Mouse (Mus musculus): ENCODE measurements around the gene Rmnd5b.

Gene Rmnd5b

DNA sequence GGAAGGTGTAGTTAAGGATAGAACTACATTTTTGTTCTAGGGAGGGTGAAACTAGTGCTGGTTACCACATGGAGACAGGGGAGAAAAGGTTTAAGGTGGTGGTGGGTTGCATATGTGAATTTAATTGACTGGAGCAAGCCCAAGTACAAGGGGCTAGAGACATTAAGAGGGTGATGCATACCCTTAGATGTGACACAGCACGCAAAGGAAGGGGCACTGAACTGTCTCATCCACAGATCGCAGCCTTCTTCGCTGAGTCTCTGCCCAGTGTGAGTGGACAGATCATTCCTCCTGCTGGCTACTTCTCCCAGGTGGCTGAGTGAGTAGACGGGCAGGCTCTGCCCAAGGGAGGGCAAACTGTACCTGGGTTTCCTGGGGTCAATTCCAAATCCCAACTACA is 42.3 kb downstream of the Rmnd5b start:
- WGBS = 93% methylated on average over 4 of the region's 4 CpGs

DNA sequence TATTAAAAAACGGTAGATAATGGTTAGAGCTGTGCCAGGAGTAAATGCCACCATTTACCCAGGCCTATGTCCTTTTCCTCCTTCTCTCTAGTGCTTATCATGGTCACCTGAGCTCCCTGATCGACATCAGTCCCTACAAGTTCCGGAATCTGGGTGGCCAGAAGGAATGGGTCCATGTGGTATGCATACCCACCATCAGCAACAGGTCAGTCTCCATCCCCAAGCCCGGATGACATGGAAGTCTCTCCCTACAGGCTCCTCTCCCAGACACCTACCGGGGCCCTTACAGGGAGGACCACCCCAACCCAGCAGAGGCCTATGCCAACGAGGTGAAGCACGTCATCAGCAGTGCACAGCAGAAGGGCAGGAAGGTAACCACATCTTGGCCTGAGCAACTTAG is 43.8 kb downstream of the Rmnd5b start:
- WGBS = 88% methylated on average over 7 of the region's 7 CpGs

DNA sequence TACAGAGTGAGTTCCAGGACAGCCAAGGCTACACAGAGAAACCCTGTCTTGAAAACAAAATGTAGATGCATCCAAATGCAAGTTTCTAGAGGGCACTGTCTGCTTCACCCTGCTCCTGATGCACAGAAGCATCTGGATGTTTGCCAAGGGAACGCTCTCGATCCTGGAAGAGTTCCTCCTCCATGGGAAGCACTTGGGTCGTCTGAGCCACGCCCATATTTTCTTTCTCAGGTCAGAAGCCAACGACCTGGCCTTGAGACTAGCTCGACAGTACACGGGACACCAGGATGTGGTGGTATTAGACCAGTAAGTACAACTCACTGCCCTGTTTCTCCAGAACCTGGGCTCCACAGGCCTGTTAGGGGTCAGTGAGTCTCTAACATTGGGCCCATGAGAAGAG is 44.5 kb downstream of the Rmnd5b start:
- WGBS = 60% methylated on average over 7 of the region's 7 CpGs

DNA sequence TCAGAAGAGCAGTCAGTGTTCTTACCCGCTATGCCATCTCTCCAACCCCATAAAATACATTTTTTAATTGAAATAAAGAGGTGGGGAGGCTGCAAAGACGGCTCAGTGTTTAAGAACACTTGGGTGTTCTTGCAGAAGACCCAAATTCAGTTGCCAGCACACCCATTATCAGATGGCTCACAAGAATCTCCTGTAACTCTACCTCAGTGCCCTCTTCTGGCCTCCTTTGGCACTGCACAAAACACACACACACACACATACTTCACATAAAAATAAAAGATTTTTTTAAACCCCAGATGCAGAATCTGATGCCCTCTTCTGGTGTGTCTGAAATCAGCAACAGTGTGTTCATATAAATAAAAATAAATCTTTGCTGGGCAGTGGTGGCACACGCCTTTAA is 46.9 kb downstream of the Rmnd5b start:
- 95% methylated on average over 3 of the region's 3 CpGs for WGBS

DNA sequence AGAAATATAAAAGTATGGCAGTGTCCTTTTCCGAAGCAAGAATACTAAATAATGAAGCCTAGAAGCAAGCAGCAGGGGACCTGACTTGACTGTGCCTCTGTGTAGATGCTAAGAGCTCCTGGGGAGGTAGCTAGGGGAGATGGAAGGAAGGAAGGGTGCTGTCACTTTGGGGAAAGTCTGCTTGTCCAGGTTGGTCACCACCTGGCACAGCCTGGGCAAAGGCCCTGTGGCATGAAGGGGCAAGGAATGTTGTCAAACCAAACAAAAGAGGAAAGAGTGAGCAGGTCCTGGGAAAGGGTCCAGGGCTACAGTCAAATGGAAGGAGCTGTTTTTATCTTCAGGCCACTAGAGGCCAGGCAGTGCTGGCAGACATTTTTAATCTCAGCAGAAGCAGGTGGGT is 48.6 kb downstream of the Rmnd5b start:
- 91% methylated on average over 1 of the region's 1 CpGs for WGBS

DNA sequence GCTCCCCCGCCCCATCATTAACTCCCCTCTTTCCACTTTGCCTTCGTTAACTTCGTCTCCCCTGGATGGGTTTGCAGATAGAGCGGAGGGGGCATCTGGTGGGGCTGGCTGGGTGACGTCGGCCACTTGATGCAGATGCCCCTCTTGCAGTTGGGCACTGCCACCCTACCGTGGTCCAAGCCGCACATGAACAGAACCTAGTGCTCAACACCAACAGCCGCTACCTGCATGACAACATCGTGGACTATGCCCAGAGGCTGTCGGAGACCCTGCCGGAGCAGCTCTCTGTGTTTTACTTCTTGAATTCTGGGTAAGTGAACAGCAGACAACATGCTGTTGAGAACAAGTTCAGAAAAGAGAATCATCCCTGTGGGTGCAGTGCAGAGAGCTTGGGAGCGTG is 49.3 kb downstream of the Rmnd5b start:
- whole genome bisulfite sequencing = 85% methylated on average over 13 of the region's 13 CpGs

DNA sequence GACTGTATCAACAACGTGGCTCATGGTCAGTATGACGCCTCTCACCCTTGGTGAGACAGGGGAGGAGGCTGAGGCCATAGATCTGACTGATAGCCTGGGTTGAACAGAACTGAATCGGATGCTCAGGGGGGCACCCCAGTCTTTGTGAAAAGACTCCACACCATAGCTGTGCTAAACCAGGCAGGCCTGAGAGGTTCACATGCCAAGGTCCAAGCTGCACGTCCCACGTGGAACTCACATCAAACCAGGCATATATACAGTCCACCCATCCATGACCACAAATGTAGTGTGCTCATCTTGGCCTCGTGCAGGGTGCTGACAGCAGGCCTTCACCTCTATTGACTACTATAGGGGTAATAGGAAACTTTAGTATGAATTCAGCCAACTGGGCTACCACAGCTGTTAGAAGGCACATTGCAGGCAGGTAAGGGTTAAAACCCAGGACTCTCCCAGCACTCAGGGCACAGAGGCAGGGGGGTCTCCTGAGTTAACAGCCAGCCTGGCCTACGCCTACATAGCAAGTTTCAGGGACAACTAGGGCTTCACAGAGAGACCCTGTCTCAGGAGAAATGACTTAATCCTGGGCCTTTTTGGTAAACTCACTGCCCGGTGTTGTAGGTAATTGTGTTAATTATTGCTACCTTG is 50.0 kb downstream of the Rmnd5b start:
- 62% methylated on average over 8 of the region's 8 CpGs for WGBS

DNA sequence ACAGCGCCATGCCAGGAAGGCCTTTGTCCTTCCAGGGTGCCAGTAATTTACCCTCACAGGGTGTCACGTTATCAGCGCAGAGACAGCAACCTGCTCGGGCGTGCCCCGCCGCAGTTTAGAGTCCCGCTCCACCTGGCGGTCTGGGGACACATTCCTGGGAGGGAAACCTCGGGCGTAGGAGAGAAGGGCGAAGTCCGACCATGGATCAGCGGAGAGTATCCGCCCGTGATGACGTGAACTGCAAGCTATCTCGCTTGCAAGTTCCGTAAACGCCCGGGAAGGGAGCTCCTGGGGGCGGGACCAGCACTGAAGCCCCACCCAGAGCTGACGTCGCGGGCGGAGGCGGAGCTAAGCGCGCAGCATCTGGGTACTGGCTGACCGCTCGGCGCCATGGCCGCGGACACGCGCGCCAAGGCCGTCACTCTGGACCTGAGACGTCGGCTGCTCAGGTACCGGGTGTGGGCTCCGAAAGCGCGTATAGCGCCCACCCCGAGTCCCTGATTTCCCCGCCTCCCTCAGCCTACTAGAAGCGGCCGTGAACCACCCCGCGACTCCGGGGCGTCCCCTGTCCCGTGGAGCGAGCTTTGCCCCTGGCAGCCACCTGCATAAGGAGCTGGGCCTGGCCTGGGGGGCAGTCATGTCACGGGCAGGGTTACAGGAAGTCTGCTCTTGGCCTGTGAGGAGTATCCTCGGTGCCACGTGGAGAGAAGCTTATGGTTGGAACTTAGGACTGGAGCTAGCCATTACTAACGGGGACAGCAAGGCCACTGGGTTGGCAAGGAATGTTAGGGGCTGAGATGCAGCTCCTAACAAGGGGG is 51.1 kb downstream of the Rmnd5b start, which contains the start of gene Phykpl:
Phykpl (plus strand) TSS at position 327 of the 818 bp plus-strand sequence.
- under 1% methylated on average over 59 of the region's 59 CpGs for WGBS

DNA sequence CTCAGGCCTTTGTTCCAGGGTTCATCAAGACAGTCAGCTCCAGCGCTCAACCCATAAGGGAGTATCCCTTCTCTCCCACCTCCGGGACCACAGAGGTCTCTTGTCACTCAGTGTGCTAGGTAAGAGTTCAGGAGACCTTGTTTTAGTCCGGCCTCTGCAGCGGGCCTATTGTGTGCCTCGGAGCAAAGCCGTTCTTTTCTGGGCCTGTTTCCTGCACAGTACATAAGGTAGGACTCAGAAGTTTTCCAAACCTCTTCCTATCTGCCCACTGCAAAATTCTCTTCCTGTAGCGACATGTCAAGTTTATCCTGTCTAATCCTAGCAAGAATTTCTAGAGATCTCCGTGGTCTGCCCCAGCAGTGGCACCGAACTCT is 51.7 kb downstream of the Rmnd5b start:
- 5% methylated on average over 9 of the region's 9 CpGs for WGBS

DNA sequence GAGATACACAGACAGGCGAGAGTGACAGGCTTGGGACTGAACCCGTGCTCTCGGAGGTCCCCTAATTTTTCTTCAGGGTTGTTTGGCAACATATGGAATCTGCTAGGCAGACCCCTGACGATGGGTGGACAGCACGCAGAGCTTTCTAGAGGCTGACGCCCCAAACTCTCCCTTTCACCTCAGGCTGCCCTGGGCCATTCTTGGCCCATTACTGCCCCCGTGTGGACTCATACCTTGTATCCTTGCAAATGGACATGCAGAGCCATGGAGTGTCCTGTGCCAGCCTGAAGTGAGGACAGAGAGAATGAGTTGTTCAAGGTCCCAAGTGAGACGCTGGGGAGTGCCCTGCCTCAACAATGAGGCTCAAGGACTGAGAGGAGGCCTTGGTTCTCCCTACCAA is 53.0 kb downstream of the Rmnd5b start:
- 37% methylated on average over 8 of the region's 8 CpGs for WGBS

DNA sequence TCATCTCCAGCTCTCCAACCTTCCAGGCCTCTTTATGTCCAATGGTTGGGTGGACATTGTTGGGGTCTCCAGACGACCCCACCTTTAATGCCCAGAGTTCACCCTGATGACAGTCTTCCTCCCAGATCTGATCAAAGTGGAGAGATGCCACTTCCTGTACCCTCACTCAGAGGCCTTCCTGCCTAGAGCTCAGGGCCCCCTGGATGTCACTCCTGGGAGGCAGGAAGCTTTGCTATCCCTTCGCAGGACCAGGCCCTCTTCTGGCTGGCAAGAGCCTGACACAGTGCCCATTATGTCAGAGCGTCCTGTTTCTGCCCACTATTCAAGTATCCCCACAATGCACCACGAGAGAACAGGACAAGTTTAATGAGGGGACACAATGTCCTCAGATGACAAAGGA is 56.7 kb downstream of the Rmnd5b start:
- WGBS = 74% methylated on average over 4 of the region's 4 CpGs

DNA sequence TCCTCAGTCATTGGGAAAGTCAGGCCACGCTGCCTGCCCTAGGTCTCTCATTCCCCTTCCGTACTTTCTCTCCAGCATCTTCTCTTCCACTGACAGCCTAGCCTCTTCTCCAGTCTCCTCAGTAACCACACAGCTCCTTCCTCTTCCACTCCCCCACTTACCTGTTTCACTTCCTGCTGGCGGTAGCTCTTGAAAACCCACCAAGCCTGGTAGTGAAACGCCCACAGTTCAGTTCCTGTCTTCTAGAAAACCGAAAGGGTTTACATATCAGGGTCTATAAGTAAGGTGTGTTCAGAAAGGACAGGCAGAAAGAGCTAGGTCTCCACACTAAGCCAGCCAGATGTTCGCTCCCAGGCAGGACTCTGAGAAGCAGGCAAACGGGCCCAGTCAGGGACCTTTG is 58.1 kb downstream of the Rmnd5b start:
- 88% methylated on average over 7 of the region's 7 CpGs for WGBS

DNA sequence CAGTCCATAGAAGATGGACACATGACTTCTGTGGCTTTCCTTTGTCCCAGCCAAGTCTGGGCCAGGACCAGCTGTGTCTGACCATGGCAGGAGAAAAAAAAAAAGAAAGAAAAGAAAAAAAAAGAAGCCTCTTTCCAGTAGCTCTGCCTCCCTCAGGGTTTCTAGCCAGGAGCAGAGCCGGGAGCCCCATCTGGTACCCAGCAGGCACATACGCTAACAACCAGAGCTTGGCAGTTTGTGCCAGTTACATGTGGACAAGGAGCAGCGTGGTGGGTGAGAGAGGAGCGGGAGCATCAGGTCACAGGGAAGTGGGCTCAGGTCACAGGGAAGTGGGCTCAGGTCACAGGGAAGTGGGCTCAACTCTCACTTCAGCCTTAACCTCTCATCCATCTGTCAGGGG is 59.2 kb downstream of the Rmnd5b start:
- 48% methylated on average over 4 of the region's 4 CpGs for WGBS
